Mouse (Mus musculus) heart, embryonic 14.5 days (tissue): ENCODE results near the gene Lamtor1. TPM values are rescaled to one million over a fixed set of nuclear protein-coding genes. Genes with fewer than 3 reads are reported as not detected.

Experiments
- ATAC-seq: fragments of 200-750 bp; cut with Nextera tagmentation; 2 replicates; pipeline ENCODE4 v1.8.0; 2017; ENCODE audit warnings: low read depth, moderate TSS enrichment; ENCODE audit not compliant: insufficient number of reproducible peaks, insufficient read depth, low FRiP score
- H3K27ac ChIP-seq, 2 experiments: fragments of 200-500 bp in 1 of 2; fragments of 300-500 bp in 1 of 2; sonication (generic) in 1 of 2; replicated peaks in 1 of 2; 2 replicates each; pipeline ENCODE4 v1.5.1; 2012 to 2014; ENCODE audit warnings: low read depth in 2 of 2, low read length in 2 of 2, control low read depth in 1 of 2, mild to moderate bottlenecking in 1 of 2, mixed read lengths in 1 of 2; ENCODE audit not compliant: control insufficient read depth in 1 of 2, insufficient read depth in 1 of 2
- H3K27me3 ChIP-seq: fragments of 300-500 bp; sonication (generic); 2 replicates; pipeline ENCODE4 v1.6.1; 2014; ENCODE audit warnings: mild to moderate bottlenecking, low read length, control low read depth; ENCODE audit not compliant: control insufficient read depth, insufficient read depth
- H3K36me3 ChIP-seq: fragments of 300-500 bp; sonication (generic); 2 replicates; pipeline ENCODE4 v1.6.1; 2014; ENCODE audit warnings: mild to moderate bottlenecking, control low read depth, low read length, mixed read lengths; ENCODE audit not compliant: control insufficient read depth, insufficient read depth
- H3K4me1 ChIP-seq, 2 experiments: fragments of 200-500 bp in 1 of 2; fragments of 300-500 bp in 1 of 2; sonication (generic) in 1 of 2; 2 replicates each; pipeline ENCODE4 v1.6.1; 2012 to 2014; ENCODE audit warnings: low read length in 2 of 2, control low read depth in 1 of 2, mixed read lengths in 1 of 2; ENCODE audit not compliant: control insufficient read depth in 2 of 2, insufficient read depth in 2 of 2
- H3K4me2 ChIP-seq: fragments of 300-500 bp; sonication (generic); 2 replicates; pipeline ENCODE4 v1.6.1; 2014; ENCODE audit warnings: mild to moderate bottlenecking, low read length
- H3K4me3 ChIP-seq, 2 experiments: fragments of 200-500 bp in 1 of 2; fragments of 300-500 bp in 1 of 2; sonication (generic) in 1 of 2; 2 replicates each; pipeline ENCODE4 v1.5.1; 2012 to 2014; ENCODE audit warnings: low read length in 2 of 2, mild to moderate bottlenecking in 2 of 2, control low read depth in 1 of 2, low read depth in 1 of 2, moderate library complexity in 1 of 2; ENCODE audit not compliant: control insufficient read depth in 1 of 2, insufficient read depth in 1 of 2
- H3K9ac ChIP-seq: fragments of 300-500 bp; sonication (generic); 2 replicates; pipeline ENCODE4 v1.6.1; 2014; ENCODE audit warnings: mild to moderate bottlenecking, low read length
- H3K9me3 ChIP-seq: fragments of 300-500 bp; sonication (generic); 2 replicates; pipeline ENCODE4 v1.6.1; 2016; ENCODE audit warnings: low read length, control low read depth; ENCODE audit not compliant: control insufficient read depth
- WGBS: fragments of 180-500 bp; shearing (Covaris S2); extraction: QIAGEN DNeasy Blood & Tissue Kit; methylation state at CpG from one replicate; pipeline ENCODE4 v1.1.7; 2014; 5-methylcytosine and 5-hydroxymethylcytosine counted together
- polyA plus RNA-seq: library from polyadenylated mRNA; unstranded; fragments of >200 nt; fragmentation: Nextera tagmentation; extraction: Ambion mirVana; gene quantifications from 2 replicates; pipeline ENCODE4 v1.2.1, GENCODE M21; 2014

The Lamtor1 gene
- polyA plus RNA-seq, 1 experiment from 2014 or later = 146 TPM

DNA sequence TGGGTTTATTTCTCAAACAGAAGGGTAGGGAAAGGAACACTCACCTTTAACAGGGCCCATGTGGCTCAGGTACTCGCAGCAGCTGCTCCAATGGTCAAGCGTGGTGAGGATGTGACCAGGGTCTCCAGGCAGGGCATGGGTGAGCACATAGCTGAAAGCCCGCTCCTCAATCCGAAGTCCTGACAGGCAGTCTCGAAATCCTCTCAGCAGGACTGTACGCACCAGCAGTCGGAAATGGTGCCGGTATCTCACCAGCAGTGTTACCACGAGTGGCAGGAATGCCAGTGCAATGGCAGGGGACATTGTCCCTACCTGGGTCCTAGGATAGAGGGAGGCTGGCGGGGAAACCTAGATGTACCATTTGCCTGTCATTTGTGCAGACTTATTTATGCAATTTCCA, 3.7 kb upstream of the Lamtor1 start:
- Histone ChIP-seq H3K36me3 (peaks cover 13% of the 10 kb centered on the region; the same call in 1 of the 2 replicates), H3K27me3 (no peaks in the 10 kb centered on the region), H3K4me3 (no peak overlapping the region), H3K27ac (no peak overlapping the region), H3K9ac (no peak overlapping the region), H3K4me1 (peaks cover 9 to 14% of the 10 kb centered on the region in 2 experiments; a peak in 3 of 4 replicates), H3K4me2 (no peak overlapping the region), H3K9me3 (no peaks in the 10 kb centered on the region)
- 87% methylated on average over 10 of the region's 10 CpGs for WGBS
- no peak for ATAC-seq

DNA sequence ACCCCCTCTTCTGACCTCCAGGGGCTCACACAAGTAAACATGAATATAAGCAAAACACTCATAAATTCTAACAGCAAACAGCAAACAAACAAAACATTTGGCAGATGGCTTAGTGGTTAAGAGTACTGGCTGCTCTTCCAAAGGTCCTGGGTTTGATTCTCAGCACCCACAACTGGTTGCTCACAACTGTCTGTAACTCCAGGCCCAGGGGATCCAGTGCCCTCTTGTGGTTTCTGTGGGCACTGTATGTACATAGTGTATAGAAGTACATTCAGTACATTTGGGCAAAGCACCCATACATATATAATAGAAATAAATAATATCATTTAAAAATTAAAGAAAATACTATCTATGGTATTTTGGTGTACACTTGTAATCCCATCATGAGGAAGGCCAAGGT, 2.9 kb upstream of the Lamtor1 start:
- Histone ChIP-seq H3K4me1 (peaks cover 7 to 14% of the 10 kb centered on the region in 2 experiments; a peak in 2 of 4 replicates), H3K27ac (no peak overlapping the region), H3K36me3 (peaks cover 13% of the 10 kb centered on the region; the same call in 1 of the 2 replicates), H3K9me3 (no peaks in the 10 kb centered on the region), H3K4me3 (no peak overlapping the region), H3K27me3 (no peaks in the 10 kb centered on the region), H3K9ac (no peak overlapping the region), H3K4me2 (no peak overlapping the region)
- no peak for ATAC-seq

DNA sequence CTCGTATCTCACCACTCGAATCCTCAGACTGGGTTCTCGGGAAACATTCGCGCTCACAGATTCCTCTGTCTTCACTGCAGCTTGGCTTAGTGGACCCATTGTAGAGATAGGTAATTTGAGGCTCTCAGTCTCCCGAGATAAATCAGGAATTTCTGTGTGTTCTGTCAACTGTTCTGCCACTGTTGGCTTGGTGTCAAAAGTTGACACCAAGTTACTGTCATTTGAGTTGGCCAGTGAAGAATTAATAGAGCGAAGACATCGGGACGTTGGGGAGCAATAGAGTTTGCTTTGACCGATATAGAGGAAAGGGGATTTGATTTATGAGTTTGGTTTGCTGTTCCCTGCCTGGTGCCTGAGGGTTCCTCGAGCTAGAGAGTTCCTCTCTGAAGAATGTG, 580 bp downstream of the Lamtor1 start, which contains the start of gene Tomt:
Tomt (minus strand) TSS at position 73 of the 395 bp plus-strand sequence.
- Histone ChIP-seq H3K27ac (peak within 1 kb of the TSS; percentile 97 to 98), H3K27me3 (no peaks in the 10 kb centered on the region), H3K4me1 (peaks cover 7 to 16% of the 10 kb centered on the region in 2 experiments; a peak in 3 of 4 replicates), H3K4me3 (peak within 1 kb of the TSS; percentile 83 to 90), H3K4me2 (peak within 1 kb of the TSS; percentile 85), H3K9me3 (no peaks in the 10 kb centered on the region), H3K36me3 (peaks cover 17% of the 10 kb centered on the region), H3K9ac (peak within 1 kb of the TSS; percentile 96)
- ATAC-seq = no peak
- 12% methylated on average over 11 of the region's 11 CpGs for WGBS

DNA sequence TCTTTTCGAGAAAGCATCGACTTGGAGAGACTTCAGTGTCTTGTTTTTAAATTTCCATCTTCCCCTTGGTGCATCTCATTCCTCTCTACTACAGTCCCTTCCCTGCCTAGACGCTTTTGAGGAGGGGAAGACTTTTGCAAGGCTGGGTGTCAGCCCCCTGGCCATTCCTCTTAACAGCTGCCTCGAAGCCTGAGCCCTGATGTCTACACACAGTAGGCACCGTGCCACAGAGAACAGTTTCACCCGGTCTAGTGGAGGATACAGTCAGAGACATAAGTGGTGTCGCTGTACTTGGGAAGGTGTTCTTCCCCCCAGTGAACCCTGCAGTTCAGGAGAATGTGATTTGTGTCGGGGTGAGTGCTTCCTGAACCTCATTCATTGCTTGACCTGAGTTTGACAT, 992 bp downstream of the Lamtor1 start:
- Histone ChIP-seq H3K9ac (peak overlapping the region; percentile 96), H3K4me3 (peak overlapping the region; percentile 83 to 90), H3K4me1 (peaks cover 7 to 16% of the 10 kb centered on the region in 2 experiments; a peak in 3 of 4 replicates), H3K27ac (peak overlapping the region; percentile 97 to 98; a peak in 3 of 4 replicates), H3K4me2 (peak overlapping the region; percentile 85), H3K27me3 (no peaks in the 10 kb centered on the region), H3K9me3 (no peaks in the 10 kb centered on the region), H3K36me3 (peaks cover 21% of the 10 kb centered on the region)
- WGBS = 54% methylated on average over 8 of the region's 8 CpGs
- no peak for ATAC-seq

DNA sequence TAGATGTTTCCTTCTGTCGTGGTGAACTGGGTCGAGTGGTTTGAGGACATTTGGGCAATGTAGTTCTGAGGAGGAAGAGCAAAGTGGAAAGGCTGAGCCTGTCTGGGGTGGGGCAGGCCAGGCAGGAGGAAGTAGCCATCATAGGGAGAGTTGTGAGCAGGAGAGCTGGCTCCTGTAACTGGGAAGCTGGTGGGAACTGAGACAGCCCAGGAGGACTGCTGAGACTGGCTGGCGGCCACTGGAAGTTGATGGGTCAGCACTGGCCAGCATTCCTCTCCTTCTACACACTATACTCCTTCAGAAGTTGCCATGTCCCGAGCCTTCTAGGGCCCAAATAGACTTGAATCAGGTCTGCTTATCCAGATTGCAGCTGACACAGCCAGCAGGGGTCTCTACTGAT, 2.7 kb downstream of the Lamtor1 start:
- Histone ChIP-seq H3K4me2 (no peak overlapping the region), H3K9me3 (no peaks in the 10 kb centered on the region), H3K4me1 (peaks cover 7 to 16% of the 10 kb centered on the region in 2 experiments; a peak in 3 of 4 replicates), H3K27me3 (no peaks in the 10 kb centered on the region), H3K4me3 (no peak overlapping the region), H3K36me3 (peaks cover 38% of the 10 kb centered on the region), H3K27ac (no peak overlapping the region), H3K9ac (no peak overlapping the region)
- 59% methylated on average over 4 of the region's 4 CpGs for WGBS
- no peak for ATAC-seq

DNA sequence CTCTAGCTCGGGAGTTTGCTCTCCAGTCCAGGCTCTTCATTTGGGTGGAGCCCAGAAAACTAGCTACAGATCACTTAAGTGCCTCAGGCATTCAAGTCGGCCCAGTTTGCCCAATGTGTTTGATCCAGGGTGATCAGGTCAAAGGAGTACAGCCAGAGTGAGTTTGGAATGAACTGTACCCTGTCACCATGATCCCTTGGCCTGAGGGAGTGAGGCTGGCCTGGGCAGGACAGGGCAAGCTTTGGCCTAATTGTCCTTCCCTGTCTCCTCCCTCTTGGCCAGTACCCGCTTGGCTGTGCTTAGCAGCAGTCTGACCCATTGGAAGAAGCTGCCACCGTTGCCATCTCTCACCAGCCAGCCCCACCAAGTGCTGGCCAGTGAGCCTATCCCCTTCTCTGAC, 4.4 kb downstream of the Lamtor1 start:
- H3K36me3 ChIP-seq = peaks cover 50% of the 10 kb centered on the region
- peaks cover 7 to 15% of the 10 kb centered on the region in 2 experiments; a peak in 3 of 4 replicates for H3K4me1 ChIP-seq
- no peak overlapping the region for H3K9ac ChIP-seq
- no peaks in the 10 kb centered on the region for H3K9me3 ChIP-seq
- no peak for ATAC-seq
- H3K4me2 ChIP-seq = no peak overlapping the region
- 78% methylated on average over 4 of the region's 4 CpGs for WGBS
- no peak overlapping the region for H3K27ac ChIP-seq
- H3K27me3 ChIP-seq = no peaks in the 10 kb centered on the region
- no peak overlapping the region for H3K4me3 ChIP-seq

DNA sequence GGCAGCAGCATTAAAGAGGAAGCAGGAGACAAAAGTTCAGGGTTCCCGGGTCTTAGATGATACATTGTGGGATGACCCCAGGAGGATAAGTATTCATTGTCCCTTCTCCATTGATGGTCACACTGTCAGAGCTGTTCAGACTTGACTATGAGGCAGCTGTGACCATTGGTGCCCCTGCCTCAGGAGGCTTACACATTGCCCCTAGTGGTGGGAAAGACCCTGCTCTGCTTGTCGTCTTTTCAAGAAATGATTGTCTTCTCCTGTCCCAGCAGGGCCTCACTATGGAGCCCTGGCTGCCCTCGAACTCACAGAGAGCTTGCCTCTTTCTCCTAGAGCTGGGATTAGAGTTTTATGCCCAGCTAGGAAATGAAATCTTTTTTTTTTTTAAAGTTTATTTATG, 6.3 kb downstream of the Lamtor1 start:
- Histone ChIP-seq H3K27me3 (no peaks in the 10 kb centered on the region), H3K9me3 (no peaks in the 10 kb centered on the region), H3K4me2 (no peak overlapping the region), H3K9ac (no peak overlapping the region), H3K36me3 (peaks cover 50% of the 10 kb centered on the region), H3K4me1 (peaks cover 0 to 6% of the 10 kb centered on the region in 2 experiments; a peak in 2 of 4 replicates), H3K4me3 (no peak overlapping the region), H3K27ac (no peak overlapping the region)
- ATAC-seq = no peak
- 72% methylated on average over 3 of the region's 3 CpGs for WGBS

DNA sequence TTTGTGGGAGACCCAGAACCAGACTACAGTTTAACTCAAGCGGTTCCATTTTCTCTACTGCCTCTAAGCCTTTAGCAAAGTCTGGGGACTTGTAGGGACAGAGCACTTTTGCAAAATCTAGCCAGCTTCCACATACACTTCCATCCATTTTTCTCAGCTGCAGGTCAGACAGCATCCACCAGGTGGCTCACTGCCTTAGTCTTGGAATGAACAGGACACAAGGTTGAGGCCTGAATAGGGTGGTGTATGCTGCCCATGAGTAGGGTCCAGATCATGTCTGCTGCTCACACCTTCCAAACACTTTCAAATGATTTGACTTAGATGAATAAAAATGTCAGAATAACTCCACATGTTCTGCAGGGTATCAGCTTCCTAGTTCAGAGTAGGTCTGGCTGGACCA, 12.4 kb downstream of the Lamtor1 start:
- 0 out of 2 replicates have a peak, but pooled peaks have one; percentile 47 for ATAC-seq
- H3K27me3 ChIP-seq = no peaks in the 10 kb centered on the region
- H3K36me3 ChIP-seq = peaks cover 15% of the 10 kb centered on the region
- H3K4me2 ChIP-seq = no peak overlapping the region
- H3K4me1 ChIP-seq = no peaks in the 10 kb centered on the region
- WGBS = 12% methylated on average over 1 of the region's 1 CpGs
- H3K9ac ChIP-seq = no peak overlapping the region
- H3K9me3 ChIP-seq = no peaks in the 10 kb centered on the region
- no peak overlapping the region for H3K27ac ChIP-seq
- no peak overlapping the region for H3K4me3 ChIP-seq
